Mouse (Mus musculus): ENCODE measurements around the gene Cmc1. TPM values are rescaled to one million over a fixed set of nuclear protein-coding genes. Genes with fewer than 3 reads are reported as not detected.
A peak's percentile ranks its signal among the peaks of the same experiment; 100 is the strongest.
"Not testable (repeated sequence)": the region's sequence is repeated elsewhere in the genome, so short reads cannot be mapped to it uniquely, and the experiment has no call there.

Gene Cmc1
- total RNA-seq, 4 experiments from 2014 or later = 14.8 to 22.7 (median 16.7) TPM

DNA sequence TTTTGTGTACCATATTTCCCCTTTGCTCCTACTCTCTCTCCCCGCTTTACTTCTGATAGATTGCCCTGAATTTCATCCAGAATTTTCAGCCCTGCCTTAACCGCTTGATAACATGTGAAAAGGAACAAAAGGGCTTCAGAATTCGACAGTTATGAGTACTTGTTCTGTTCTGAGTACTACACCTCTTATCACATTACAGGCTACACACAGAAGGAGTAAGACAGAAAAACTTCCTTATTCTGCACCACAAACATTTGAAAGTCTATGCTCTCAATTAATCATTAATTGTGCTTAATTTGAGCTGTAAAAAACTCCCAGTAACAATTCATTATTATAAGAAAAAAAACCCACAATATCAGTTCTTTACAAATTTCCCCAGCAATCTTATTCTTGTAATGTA is 9.6 kb downstream of the Cmc1 start:
- not testable (repeated sequence) for DNase-seq (ENCODE audit: low spot score in 2 of 2)

DNA sequence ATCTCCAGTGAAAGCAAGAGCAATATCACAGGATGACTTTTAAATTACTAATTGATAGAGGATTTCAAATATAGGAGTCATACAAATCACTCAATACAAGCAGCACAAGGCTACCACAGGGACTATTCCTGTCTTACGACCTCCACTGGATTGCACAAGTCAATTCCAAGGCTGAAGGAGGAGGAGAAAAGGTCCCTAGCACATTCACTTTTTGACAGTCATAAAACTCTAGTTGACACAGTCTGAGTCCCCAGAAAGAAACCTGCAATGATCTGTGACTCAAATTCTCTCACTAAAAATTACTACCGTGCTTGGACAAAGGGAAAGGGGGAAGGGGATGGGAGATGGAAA is 39.6 kb downstream of the Cmc1 start:
- DNase-seq (ENCODE audit: low spot score in 2 of 2) = no peak

DNA sequence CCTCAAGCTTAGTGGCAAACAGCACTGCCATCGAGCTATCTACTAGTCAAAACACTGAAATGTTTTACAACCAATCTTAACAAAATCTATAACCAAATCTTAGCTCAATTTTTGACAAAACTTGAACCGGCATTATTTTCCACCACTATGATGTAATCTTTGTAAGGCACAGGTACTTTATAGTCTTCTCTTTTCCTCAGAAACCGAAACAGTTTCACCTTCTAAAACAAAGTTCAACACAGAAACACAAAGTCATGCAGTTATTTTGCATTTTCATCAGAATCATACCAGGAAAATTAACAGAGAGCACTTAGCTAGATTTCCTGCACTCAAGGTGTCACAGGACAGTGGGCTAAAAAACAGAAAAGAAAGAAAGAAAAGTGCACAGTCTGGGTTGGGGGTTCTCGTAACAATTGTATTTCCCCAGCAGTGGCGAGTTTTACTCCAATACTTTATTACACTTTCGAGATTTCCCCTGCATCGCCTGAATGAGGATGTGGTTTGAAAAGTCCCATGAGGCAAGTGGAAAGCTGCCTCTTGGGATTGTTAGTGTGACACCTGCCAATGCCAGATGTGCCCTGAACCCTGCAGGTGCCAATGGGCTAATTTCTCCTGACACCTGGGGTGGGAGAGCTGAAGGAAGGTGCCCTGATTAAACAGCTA is 40.1 kb downstream of the Cmc1 start:
- no peak for DNase-seq (ENCODE audit: low spot score in 2 of 2)

DNA sequence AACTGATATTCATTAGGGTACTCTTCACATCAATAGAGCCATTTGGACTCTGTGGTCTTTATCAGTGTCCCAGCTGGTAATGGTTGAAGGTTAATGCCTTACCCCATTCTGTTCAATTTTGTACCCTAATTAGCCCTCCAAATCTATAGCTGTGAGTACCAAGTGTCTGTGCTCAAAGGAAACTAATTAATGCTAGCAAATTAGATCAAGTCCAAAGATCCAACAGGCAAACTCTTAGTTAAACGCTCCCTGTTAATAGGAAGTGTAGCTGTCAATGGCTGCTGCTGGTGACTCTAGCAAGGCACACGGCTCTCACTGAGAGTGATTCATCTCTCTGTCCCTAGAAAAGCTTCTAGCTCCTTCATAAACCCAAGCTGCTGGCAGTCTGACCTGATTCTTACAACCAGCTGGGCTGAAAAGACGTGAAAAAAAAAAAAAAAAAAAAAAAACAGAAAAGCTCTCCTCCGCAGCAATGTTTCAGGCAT is 41.4 kb downstream of the Cmc1 start:
- peak in 1 of 2 experiments; percentile 26 for DNase-seq (ENCODE audit: low spot score in 2 of 2)

DNA sequence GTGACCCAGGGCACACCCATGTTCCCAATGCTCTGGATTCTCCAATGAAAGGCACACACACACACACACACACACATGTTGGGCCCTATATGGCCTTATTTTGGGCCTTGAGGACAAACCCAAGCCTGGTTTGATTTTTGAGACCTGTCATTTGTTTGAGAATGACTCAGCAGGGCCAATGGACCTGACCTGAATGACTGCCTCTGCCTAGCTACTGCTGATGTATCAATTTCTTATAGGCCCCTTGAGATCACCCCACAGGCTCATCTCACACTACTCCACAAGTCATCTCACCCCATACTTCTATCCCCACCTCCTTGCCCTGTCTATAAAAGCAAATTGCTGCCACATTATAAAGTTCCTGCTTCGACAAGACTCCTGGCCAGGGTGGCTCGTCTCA is 48.2 kb downstream of the Cmc1 start:
- no peak for DNase-seq (ENCODE audit: low spot score in 2 of 2)

DNA sequence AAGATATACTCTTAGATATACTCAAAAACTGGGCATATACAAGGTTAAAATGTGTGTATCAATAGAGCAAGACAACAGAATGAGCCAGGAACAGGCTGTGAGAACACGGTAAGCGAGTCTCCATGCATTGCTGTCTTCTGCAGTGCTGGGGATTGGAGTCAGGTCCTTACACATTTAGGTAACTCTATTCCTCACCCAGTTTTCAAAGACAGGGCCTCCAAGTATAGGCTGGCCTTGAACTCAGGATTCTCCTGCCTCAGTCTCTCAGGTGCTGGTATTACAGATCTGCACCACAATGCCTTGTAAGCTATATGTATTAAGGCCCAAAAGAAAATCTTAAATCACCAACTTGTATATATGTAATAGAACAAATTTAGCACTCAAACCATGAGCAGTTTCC is 49.5 kb downstream of the Cmc1 start:
- no peak for DNase-seq (ENCODE audit: low spot score in 2 of 2)

DNA sequence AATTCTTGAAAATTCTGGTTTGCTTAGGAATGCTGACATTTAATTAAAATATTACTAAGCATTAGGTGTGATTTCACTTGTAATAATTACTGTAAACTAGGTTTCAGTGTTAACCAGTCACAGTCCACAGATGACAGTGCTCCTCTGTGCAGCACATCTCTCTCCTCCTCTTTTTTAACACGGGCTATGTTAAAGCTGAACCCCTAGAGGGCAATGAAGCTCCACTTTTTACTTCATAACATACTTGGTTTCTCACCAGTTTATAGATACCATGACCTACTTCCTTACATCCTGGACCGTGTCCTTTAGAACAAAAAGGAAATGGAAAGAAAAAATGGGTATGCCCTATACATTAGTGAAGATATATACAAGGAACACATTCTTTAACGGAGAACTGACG is 50.6 kb downstream of the Cmc1 start:
- no peak for DNase-seq (ENCODE audit: low spot score in 2 of 2)

DNA sequence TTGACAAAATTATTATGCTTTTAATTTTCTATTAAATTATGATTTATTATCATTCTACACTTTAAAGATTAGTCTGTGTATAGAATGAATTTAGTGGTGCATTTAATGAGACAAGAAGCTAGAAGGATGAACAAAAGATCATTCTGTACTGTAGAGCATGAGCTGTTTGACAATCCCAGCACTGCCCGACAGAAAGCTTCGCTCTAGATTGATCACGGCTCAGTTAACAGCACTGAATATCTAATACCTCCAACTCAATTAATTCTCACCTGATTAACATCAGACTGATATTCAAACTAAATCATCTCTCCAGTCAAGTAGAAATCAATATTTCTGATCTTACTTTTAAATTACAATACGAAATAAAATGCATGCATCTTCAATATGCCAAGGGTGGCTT is 66.1 kb downstream of the Cmc1 start:
- DNase-seq (ENCODE audit: low spot score in 2 of 2) = no peak

DNA sequence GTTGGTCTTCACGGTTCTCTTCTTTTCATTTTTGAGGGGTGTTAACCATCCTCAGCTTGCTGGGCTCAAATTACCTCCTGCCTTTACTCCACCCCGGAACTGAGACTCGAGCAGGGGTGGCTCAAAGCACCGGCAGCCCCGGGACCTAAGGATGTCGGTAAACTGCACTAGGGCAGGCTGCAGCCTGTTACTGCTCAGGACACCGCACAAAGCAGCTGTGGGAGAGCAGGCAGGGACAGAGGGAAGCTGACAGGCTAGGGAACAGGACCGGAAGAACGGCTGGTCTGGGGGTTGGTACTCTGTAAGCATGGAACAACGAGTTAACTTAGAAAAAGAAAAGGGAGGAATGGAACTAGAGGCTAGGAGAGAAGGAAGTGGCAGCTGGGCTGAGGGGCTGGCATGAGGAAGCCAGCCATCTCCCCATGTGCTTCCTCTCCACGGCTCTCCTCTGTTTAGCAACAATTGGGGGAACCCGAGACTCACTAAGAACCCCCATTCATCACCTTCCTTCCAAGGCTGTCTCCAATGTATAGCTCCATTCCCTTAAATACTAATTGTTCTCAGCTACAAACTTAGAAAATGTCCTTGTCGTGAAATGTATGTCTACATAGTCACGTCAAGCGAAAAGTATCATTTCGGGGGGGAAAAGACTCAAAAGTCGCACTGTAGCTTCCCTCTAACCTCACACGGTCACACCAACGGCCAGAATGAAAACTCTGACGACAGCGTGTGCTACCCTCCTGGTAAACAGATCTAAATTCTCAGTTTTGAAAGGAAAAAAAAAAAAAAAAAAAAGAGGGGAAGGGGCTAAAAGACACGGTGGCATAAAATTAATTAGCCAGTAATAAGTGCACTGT is 67.2 kb downstream of the Cmc1 start:
- no peak for DNase-seq (ENCODE audit: low spot score in 2 of 2)

DNA sequence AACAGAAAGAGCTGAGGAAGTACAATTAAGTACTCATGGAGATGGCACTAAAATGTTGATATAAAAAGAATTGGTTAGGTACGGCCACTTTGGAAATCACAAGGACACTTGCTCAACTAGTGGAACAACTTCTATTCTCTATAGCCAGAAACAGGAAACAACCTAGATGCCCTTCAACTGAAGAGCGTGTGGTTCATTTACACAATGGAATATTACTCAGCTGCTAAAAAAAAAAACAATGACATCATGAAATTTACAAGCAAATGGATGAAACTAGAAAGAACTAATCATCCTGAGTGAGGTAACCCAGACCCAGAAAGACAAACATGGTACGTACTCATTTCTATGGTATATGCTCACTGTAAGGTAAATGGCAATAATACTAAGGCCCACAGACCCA is 76.6 kb downstream of the Cmc1 start:
- DNase-seq (ENCODE audit: low spot score in 2 of 2) = no peak

DNA sequence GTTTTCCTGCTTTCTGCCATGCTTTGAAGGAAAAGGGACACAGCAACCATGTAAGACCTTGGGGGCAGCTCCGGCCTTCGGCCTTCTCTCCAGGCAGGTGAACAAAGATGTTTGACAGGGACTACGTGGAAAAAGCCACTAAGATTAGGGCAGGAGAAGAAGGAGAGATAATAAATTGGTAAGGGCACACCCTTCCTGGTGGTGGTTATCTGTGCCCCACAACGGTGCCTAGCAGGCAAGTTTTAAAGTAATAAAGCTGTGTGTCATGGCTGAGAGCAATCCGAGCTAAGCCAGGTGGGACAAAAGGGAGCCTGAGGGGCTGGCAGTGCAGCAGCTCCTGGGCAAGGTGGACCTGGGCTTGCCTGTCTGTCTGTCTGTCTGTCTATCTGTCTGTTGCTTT is 77.9 kb downstream of the Cmc1 start:
- DNase-seq (ENCODE audit: low spot score in 2 of 2) = no peak

DNA sequence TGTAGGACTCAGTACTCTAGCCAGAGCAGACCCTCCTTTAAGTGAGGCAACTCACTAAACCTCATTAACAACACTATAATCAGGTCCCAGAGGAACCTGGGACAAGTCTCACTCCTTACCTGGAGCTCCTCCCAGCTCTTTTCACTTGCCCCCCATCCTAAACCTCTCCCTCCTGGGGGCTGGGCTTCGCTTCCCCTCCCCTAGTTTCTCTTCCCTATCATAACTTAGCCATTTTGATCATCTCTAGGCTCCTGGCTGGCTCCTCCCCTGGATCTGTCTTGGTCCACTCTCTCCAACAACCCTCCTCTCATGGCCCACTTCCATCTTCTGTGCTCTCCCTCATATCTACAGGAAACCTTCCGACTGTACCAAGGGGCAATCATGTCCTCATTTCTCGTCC is 78.6 kb downstream of the Cmc1 start:
- DNase-seq (ENCODE audit: low spot score in 2 of 2) = no peak

DNA sequence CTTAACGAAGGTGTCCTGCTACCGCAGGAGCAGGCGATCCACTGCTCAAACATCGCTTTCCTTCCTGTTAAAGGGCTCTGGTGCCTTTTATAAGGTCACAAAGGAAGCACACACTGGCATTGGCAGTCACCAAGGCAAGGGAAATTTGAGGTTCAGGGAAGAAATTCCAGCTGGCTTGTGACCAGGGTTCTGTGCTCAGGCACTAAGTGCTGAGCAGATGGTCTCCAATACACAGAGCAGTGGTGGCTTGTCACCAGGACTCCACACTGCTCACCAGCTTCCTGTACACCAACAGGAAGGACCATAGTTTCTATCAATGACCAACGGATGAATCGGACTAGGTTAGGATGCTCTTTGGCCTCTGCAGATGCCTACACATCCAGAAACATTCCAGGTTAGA is 79.5 kb downstream of the Cmc1 start:
- DNase-seq (ENCODE audit: low spot score in 2 of 2) = no peak

DNA sequence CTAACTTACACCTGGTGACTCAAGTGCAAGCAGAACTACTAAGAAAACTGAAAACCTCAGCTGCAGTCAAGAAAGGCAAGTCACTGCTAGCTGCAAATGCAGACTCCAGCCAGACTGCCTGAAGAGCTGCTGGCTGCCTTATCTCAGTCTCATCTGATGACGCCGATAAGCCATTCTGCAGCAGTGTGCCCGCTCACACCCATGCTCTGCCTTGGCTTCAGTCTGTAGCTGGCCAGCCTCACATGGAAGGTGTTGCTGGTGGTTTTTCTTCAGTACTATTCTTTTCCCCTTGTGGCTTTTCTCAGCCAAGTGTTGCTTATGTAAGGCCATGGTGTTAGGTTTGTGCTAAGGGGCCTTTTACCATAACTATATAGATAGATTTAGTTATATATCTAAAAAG is 90.9 kb downstream of the Cmc1 start:
- DNase-seq (ENCODE audit: low spot score in 2 of 2) = no peak

DNA sequence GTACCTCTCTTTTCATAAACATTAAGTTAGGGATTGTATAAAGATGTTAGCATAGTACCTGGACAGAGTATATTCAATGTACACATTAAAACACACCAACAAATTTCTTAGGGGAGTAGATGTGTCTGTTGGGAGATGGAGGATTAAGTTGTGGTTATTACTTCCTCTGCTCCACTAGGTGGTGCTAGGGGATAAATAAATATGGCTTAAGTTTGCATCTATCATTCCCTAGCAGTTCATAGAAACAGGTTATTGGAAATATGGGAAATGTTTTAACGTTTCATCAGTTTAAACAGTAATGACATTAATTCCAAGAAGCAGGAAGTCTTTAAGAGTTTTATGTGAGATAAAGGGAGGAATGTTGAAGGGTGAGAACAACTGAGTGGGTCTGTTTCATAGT is 96.7 kb downstream of the Cmc1 start:
- DNase-seq (ENCODE audit: low spot score in 2 of 2) = no peak

DNA sequence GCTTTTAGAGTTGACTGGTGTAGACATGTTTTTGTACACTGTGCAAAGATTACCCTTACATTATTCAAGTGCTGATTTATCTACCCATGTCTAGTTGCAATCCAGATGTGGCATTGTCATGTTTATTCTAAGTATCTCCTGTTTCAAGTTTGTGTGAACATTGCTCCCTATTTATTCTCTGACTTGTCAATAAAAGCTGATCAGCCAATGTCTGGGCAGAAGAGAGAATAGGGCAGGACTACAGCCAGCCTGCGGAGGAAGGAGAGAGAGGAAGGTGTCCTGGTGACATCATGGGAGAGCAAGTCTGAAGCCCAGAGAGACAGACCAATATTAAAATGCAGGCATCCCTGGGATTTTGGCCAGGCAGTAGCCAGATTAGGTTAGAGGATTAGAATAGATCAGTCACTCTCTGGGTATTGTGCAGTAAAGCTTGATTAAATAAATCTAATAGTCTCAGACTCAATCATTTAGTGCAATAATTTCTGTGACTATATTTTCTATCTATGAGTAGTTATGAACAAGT is 104.9 kb downstream of the Cmc1 start:
- DNase-seq (ENCODE audit: low spot score in 2 of 2) = no peak

DNA sequence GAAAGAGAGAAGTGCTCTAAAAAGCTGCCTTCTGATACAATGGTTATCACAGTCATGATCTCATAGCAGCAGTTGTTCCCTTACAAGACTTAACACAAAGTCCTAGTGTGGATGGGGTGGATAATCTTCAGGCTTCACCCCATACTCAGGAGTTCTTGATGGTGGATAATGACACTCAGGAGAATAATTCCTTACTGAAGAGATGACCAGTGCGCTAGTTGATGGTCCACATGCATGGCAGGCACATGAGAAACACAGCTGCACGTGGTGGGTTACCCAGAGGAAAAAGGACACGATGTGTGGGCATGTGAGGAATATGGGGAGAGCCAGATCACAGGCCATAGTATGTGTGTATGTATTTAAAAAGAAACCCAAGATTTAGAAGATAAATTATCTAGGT is 106.4 kb downstream of the Cmc1 start:
- DNase-seq (ENCODE audit: low spot score in 2 of 2) = no peak

DNA sequence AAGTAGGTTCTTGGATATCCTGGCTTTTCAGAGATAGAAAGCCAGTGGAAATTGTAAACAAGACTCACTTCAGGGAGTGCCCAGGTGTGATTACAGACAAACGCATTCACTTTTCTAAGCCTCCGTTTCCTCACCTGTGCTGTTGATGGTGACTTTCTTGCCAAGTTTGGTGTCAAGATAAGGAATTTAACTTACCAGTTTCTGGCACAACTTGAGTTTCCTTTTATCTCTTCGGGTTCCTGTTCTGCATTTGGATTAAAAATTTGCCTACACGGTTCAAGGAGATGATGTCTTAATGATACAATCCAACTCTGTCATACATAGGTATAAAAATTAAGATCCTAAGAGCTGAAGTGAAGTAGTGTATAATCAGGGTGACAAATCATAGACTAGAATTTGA is 107.2 kb downstream of the Cmc1 start:
- no peak for DNase-seq (ENCODE audit: low spot score in 2 of 2)

DNA sequence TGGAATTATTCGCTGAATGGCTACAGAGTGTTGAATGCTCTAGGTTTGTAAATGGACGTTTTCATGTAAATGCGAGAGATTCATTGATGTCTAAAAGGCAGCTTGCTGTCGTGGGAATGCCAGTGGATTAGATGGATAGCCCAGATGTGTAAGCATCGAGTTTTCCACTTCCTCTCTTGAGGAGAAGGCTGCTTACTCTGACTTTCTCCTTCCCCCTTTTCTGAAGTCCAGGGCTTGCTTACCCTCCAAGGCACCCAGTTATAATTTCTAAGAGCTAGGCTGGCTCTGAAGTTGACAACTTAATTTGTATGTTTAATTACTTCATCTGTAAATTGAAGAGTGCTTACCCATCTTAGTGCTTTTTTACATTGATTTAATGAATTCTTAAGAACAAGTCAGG is 108.3 kb downstream of the Cmc1 start:
- no peak for DNase-seq (ENCODE audit: low spot score in 2 of 2)

DNA sequence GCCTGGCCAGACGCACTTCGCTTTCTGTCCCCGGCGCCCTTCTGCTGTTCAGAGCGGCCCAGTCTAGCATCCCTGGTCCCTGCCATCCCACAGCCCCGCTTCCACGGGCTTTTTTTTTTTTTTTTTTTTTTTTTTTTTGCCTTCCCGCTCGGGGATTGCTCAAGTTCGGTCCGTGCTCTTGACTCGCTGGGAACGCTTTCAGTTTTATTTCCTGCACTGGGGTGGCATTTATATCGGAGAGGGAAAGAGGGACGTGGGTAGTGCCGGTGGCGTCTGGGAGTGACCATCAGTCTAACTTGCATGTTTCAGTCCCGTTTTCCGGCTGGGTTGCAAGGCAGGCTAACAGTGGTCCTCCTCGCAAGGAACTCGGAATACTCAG is 109.0 kb downstream of the Cmc1 start:
- no peak for DNase-seq (ENCODE audit: low spot score in 2 of 2)

DNA sequence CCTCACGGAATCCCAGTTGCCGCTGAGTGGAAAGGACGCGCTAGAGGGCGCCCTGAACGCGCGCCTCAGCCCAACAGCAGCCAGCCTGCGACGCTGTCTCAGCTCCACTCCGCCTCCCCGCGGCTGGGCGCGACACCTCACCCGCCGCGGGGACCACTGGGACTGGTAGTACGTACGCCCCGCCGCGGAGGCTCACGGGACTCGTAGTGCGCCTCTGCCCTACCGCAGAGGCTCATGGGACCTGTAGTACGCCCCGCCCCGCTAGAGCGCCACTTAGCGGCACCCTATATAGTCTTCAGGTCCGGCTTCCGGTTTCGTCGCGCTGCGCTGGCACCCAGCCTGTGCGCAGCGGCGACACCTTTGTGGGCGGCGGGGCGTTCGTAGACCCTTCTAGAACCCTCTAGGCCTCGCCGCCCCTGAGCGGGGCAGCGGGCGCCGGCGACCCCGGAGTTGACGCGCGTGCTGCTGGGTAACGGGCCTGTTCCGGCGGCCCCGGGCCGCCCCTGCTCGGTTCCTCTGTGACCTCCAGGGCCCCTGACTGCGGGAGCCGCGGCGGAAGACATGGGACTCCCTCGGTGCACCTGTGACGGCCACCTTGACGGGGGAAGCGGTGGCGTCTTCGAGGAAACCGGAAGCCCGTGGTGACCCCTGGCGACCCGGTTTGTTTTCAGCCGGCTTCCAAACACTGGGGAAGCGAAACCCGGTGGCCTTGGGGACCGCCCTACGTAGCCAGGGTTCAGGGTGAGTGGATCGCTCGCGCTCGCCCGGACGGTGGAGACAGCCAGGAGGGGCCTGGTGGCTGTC is 109.6 kb downstream of the Cmc1 start, which contains the start of gene Azi2:
Gene Azi2, plus strand, starts transcription at position 282 of the 804 bp plus-strand sequence.
- peak; percentile 95 to 99 for DNase-seq (ENCODE audit: low spot score in 2 of 2)

DNA sequence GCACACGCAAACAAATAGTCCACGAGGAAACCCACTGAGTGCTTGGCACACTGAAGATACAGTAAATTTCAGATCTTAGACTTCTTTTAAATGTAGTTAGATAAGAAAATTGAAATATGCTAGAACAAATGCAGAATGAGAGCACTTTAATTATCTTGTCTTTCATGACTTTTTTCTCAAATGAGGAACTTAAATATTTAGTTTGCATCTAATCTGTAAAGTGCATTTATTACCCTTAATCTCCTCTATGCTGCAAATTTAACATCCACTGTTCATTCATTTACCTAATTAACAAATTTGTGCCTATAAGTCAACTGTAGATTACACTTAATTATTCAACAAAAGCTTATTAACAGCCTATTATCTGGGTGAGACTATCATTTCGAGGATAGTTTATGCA is 115.0 kb downstream of the Cmc1 start:
- no peak for DNase-seq (ENCODE audit: low spot score in 2 of 2)

Measured in left cerebral cortex, adult 8-10 months (tissue).